Mouse (Mus musculus) heart, adult 2 months (tissue): ENCODE measurements around the gene Lypd6b.

Source experiments
- CTCF ChIP-seq: fragments of 200-600 bp; IDR thresholded peaks from 2 replicates; pipeline ENCODE4 v1.8.1; 2022; ENCODE audit warnings: antibody characterized with exemption, mild to moderate bottlenecking, moderate library complexity
- EP300 ChIP-seq: fragments of 200-500 bp; IDR thresholded peaks from 2 replicates; pipeline ENCODE4 v1.6.1; 2011; ENCODE audit warnings: low read depth, low read length, control low read depth; ENCODE audit not compliant: insufficient read depth
- POLR2A ChIP-seq: fragments of 200-500 bp; IDR thresholded peaks from 2 replicates; pipeline ENCODE4 v1.6.1; 2011; ENCODE audit warnings: mild to moderate bottlenecking, low read depth, low read length, control low read depth; ENCODE audit not compliant: insufficient read depth

GRCm38 (mm10) chr2:49911296-49912034 lies 124.0 kb downstream of the Lypd6b start:
- TF ChIP-seq EP300 (no peak), CTCF (no peak), POLR2A (no peak)
